Mouse (Mus musculus): ENCODE measurements around the gene Snrnp35.
"Not testable (repeated sequence)": the region's sequence is repeated elsewhere in the genome, so short reads cannot be mapped to it uniquely, and the experiment has no call there.

Snrnp35 gene

GRCm38 (mm10) chr5:124463462-124463861, 19.5 kb upstream of the Snrnp35 start:
- DNase-seq: no peak

DNA sequence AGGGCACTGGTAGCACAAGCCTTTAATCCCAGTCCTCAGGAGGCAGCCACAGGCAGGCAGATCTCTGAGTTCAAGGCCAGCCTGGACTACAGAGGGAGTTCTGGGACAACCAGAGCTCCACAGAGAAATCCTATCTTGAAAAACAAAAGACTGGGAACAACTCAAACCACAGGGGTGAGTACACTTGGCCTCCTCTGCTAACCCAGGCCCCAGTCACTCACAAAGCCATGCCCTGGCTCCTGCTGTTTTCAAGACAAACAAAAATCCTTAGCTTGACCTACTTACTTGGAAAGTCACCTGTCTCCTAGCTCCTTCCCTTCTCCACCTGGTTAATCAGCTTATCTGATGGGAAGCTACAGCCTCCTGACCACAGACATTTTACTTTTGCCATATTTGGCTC, 18.0 kb upstream of the Snrnp35 start:
- no peak for DNase-seq

DNA sequence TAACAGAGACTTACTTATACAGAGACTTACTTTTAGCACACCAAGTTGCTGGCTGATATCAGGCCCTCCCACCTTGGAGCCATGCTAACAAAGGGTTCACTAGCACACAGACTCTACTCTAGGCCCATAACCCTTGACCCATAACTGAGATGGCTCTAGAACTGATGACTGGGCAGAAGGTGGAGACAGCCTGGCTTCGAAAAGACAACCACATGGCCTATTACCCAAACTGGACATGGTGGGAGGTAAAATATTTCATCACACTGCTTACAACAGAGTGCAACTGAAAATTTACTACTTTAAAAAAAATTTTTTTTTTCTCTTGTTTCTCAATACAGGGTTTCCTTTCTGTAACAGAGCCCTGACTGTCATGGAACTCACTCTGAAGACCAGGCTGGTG, 15.2 kb upstream of the Snrnp35 start:
- no peak for DNase-seq

- DNase-seq: no peak
Observed at GRCm38 (mm10) chr5:124468365-124468764, 14.6 kb upstream of the Snrnp35 start.

DNA sequence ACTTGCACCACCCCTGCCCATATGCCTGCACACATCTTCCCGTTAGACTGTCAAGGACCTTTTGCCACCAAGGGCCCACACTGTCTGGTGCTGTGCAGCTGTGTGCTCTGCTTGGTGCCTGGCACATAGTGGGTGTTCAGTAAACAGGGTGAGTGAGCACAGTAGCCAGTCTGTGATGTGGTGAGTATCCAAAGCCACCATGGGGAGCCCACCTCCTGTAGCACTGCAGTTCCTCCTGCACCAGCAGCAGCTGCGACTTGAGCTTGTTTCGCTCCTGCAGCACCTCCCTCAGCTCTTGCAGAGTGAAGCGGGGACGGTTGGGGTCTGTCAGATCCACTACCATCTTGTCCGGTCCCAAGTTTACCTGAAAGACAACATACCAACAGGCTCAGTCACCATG, 13.4 kb upstream of the Snrnp35 start:
- no peak for DNase-seq

DNA sequence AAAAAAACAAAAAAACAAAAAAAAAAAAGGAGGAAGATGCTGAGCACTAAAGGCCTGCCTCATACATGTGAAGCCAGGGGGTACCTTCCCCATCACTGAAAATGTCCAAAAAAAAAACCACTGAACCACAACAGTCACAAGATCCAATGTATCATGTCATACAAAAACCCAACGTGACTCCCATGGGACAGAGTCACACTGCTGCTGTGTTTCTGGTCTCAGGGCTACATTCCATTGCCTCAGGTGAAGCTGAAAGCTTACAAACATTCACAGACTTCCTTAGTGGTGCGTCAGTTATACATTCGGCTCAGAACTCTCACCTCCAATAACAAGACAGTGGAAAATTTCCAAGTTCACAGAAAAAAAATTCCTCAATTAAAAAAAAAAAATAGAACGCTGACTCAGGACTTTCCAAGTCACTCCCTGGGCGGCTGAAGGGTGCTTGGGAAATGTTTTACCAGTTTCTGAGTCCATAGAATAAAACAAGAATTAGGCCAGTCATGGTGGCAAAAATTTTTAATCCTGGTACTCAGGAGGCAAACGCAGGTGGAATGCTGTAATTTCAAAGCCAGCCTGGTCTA, 12.3 kb upstream of the Snrnp35 start:
- DNase-seq: no peak

DNA sequence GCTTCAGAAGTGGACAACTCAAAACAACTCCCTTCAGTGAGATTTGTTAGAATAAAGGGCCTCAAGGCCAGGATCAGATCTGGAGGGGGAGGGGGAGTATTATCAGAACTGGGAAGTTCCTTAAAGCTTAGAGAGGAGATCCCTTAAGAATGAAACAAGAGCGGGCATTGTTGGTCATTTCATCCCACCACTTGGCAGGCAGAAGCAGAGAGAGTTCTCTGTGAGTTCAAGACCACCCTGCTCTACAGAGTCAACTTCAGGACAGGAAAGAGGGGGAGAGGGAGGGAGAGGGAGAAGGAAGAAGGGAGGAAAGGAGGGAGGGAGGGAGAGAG, 4.1 kb upstream of the Snrnp35 start:
- no peak for DNase-seq

- no peak for DNase-seq
Observed at GRCm38 (mm10) chr5:124480119-124480518, 2.8 kb upstream of the Snrnp35 start.

- DNase-seq: no peak
Observed at GRCm38 (mm10) chr5:124481714-124482113, 1.2 kb upstream of the Snrnp35 start.

- DNase-seq: no peak
Observed at GRCm38 (mm10) chr5:124482436-124482965, 433 bp upstream of the Snrnp35 start.

DNA sequence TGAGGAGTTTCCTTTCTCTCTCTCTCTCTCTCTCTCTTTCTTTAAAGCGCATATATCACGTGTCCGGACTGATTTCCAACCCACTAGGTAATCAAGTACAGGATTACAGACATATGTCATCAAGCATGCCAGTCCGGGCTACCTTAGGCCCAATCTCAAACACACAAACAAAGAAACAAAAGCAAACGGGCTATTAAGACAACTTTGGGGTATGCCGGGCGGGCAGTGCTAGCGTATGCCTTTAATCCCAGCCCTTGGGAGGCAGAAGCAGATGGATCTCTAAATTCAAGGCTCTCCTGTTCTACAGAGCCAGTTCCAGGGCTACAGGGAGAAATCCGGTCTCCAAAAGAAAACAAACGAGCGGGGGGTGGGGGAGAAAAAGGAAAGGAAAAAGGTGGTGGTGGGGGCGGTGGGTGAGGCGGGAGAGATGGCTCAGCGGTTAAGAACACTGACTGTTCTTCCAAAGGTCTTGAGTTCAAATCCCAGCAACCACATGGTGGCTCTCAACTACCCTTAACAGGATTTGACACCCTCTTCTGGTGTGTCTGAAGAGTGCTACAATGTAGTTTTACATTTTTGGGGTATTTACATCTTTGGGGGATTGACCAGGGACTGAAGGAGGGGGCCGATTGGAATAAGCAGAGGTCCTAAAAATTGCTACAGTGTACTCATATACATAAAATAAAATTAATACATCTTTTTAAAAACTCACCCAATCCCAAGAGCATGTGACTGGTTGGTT, 892 bp downstream of the Snrnp35 start:
- DNase-seq: no peak

- no peak for DNase-seq
Observed at GRCm38 (mm10) chr5:124485654-124486053, 2.7 kb downstream of the Snrnp35 start.

- no peak for DNase-seq
Observed at GRCm38 (mm10) chr5:124488885-124489284, 6.0 kb downstream of the Snrnp35 start.

DNA sequence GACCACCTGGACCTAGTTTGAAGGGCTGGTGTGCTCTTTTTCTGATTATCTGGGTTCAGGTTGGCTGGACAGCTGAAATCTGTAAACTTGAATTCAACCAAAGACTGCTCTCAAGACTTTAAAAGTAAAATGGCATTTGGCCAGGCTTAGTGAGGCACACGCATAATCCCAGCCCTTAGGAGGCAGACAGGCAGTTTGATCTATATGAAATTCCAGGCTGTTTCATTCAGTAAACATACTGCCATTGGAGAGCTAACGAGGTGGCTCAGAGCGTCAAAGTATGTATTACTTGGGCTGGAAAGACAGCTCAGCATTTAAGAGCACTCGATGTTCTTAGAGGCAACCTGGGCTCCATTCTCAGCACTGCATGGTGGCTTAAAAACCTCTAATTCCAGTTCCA, 8.8 kb downstream of the Snrnp35 start:
- no peak for DNase-seq

DNA sequence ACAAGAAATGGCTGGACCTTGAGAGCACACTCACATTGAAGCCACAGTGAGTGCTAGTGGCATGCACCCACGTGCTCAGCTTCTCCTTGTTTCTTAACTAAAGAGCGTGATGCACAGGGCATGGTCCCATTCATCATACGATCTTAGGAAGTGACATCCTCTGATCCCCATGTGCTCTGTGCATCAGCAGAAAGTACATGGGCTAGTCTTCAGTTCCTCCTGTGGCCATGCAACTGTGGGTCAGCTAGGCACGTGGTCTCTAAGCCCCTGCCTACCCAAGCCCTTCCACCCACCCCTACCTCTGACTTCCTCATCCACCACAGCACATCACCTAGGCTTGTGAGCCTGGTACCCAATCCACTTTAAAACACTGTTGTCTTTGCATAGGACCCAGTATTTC, 9.7 kb downstream of the Snrnp35 start:
- no peak for DNase-seq

DNA sequence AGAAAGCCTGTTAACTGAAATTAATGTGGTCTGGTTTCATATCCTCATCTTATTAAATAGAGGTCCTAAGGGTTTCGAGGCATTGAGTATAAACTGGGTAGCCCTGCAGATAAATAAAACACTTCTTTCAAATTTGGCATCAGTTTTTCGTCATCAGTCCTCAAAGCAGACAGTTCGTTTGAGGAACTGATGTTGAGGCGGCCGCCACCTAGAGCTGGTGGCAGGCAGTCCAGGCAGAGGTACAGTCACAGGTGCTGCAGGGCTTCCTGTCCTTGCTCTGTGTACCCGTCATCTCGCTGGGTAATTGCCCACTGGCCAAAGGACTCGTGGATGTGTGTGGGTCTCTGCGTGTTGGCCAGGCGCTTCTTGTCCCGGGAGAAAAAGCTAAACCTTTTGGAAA, 10.5 kb downstream of the Snrnp35 start:
- DNase-seq: no peak

DNA sequence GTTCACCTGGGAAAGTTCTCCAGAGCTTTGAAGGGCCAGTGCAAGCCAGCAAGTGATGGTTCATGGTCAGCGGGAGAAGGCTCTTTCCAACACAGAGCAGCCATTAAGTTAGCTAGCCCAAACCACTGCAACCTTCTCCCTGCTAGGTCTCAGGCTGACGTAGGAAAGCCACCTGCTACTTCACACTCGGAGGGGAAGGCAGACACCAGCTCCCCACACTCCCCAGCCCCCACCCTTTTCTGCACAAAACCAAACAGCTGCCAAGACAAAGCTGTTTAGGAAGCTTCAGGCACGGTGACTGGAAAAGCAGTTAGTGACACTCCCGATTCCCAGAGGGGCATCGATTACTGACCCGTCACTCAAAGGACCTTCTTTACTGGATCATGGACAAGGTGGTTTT, 12.6 kb downstream of the Snrnp35 start:
- DNase-seq: peak; percentile 44

DNA sequence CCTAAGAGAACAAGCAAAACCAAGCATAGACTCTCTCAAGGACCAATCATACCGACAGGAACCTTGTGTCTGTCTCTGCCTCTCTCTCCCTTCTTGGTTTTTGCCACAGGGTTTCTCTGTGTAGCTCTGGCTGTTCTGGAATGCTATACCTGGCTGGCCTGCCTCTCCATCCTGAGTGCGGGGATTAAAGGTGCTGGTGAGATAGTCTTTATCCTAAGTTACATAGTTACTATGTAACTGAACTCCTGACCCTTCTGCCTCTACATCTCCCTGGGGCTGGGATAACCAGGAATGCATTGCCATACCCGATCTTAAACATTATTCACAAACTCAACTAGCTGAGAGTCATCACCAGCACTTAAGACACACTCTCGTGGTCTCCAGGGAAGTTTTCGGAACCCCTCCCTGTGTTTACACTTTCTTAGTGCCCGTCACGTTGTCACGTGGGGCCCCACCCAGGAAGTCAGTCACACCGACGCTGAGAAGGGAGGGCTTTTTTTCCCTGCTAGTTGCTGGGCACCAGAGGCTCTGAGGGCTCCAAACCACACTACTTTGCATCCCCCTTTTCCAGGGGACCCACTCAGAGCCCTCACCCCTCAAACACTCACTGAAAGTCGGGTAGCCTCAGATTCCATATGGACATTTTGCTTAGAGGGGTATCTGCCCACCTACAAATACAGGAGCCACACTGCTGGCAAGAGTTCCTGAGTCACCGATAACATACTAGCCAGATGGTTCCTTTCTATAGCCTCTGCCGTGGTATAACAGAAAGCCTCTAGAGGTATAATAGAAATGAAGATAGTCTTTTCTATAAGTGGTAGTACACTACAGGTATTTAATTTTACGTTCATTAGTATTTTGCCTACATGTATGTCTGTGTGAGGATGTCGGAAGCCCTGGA, 13.9 kb downstream of the Snrnp35 start:
- DNase-seq: no peak

GRCm38 (mm10) chr5:124498221-124498876, 15.4 kb downstream of the Snrnp35 start:
- DNase-seq: peak; percentile 34

DNA sequence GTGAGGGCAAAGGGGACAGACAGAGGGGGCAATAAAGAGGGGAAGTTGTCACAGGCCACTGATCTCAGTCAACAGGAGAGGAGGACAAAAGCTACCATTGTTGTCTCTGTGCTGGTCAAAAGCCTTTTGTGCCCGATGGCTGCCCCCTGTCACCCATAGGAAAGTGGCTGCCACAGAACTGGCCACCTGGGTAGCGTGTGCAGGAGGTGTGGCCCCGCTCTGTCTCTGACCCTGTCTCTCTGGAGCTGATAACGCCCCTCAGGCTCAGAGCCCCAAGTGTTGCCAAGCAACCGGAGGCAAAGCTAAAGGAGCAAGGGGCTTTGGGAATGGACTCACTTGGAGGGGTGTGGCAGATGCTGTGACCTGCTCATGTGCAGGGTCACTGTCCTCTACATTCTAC, 16.1 kb downstream of the Snrnp35 start:
- DNase-seq: no peak

GRCm38 (mm10) chr5:124500037-124500436, 17.1 kb downstream of the Snrnp35 start:
- DNase-seq: not testable (repeated sequence)

GRCm38 (mm10) chr5:124500573-124500972, 17.6 kb downstream of the Snrnp35 start:
- DNase-seq: no peak

GRCm38 (mm10) chr5:124501541-124501940, 18.6 kb downstream of the Snrnp35 start:
- no peak for DNase-seq

All from right cerebral cortex, postnatal 14 days (tissue).